Mouse (Mus musculus): Measurements from ENCODE around the gene Acer3.

- TF ChIP-seq POLR2A (IDR thresholded peaks at IDR 0.05; ENCODE audit: low read depth, low read length) = peak; percentile 99
- TF ChIP-seq CTCF (IDR thresholded peaks at IDR 0.05; ENCODE audit: extremely low read depth, insufficient read length, insufficient replicate concordance, low read depth, low read length) = no peak
These were observed 11.6 kb downstream of the Acer3 start for GRCm38 (mm10) chr7:98309219-98310030.

All from small intestine, adult 2 months (tissue).